Mouse (Mus musculus) spleen, adult 2 months (tissue): Measurements from ENCODE around the gene Atp6v0a2.

Experiments used
- CTCF ChIP-seq: fragments of 200-500 bp; IDR thresholded peaks from 2 replicates; pipeline ENCODE4 v1.5.1; 2011; ENCODE audit warnings: mild to moderate bottlenecking, inconsistent platforms; ENCODE audit not compliant: insufficient read depth, insufficient read length, insufficient replicate concordance; ENCODE audit errors: extremely low read depth
- POLR2A ChIP-seq: fragments of 200-500 bp; IDR thresholded peaks from 2 replicates; pipeline ENCODE4 v1.6.1; 2011; ENCODE audit warnings: low read depth, low read length, inconsistent platforms

DNA sequence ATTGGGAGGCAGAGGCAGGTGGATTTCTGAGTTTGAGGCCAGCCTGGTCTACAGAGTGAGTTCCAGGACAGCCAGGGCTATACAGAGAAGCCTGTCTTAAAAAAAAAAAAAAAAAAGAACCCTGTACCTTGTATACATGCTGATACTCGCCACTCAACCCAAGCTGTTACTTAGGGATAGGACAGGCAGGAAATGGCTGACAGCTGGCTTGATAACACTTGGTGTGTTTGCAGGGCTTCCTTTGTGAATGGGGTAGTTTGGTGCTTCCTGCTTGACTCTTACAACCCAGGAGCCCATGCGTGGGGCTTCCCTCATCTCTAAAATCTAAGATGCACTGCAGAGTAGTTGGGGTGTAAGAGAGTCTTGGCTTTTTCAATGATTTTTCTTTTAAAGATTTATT lies 5.0 kb downstream of the Atp6v0a2 start:
- no peak for TF ChIP-seq CTCF
- TF ChIP-seq POLR2A, result no peak
